Mouse (Mus musculus): Measurements from ENCODE around the gene Srebf2.
"Not testable (repeated sequence)": the region's sequence is repeated elsewhere in the genome, so short reads cannot be mapped to it uniquely, and the experiment has no call there.

Gene Srebf2

GRCm38 (mm10) chr15:82225769-82226168 lies 78.8 kb downstream of the Srebf2 start:
- no peak for DNase-seq (ENCODE audit: low spot score)

GRCm38 (mm10) chr15:82229542-82230045 lies 82.6 kb downstream of the Srebf2 start:
- no peak for DNase-seq (ENCODE audit: low spot score)

GRCm38 (mm10) chr15:82230098-82230611 lies 83.2 kb downstream of the Srebf2 start:
- DNase-seq (ENCODE audit: low spot score): no peak

GRCm38 (mm10) chr15:82231100-82231499 lies 84.1 kb downstream of the Srebf2 start:
- no peak for DNase-seq (ENCODE audit: low spot score)

GRCm38 (mm10) chr15:82231591-82232378 lies 84.8 kb downstream of the Srebf2 start:
- no peak for DNase-seq (ENCODE audit: low spot score)

- no peak for DNase-seq (ENCODE audit: low spot score)
Measured at GRCm38 (mm10) chr15:82232651-82233050, 85.7 kb downstream of the Srebf2 start.

GRCm38 (mm10) chr15:82235661-82236060 lies 88.7 kb downstream of the Srebf2 start:
- DNase-seq (ENCODE audit: low spot score): no peak

GRCm38 (mm10) chr15:82236565-82236964 lies 89.6 kb downstream of the Srebf2 start:
- peak; percentile 78 for DNase-seq (ENCODE audit: low spot score)

GRCm38 (mm10) chr15:82243311-82243710 lies 96.3 kb downstream of the Srebf2 start:
- no peak for DNase-seq (ENCODE audit: low spot score)

GRCm38 (mm10) chr15:82243742-82244114 lies 96.7 kb downstream of the Srebf2 start:
- DNase-seq (ENCODE audit: low spot score): no peak

- peak; percentile 94 for DNase-seq (ENCODE audit: low spot score)
Measured at GRCm38 (mm10) chr15:82244115-82244804, 97.3 kb downstream of the Srebf2 start, which contains the start of gene Cenpm. Gene Cenpm (minus strand): TSS chr15:82244748.

GRCm38 (mm10) chr15:82244805-82245161 lies 97.8 kb downstream of the Srebf2 start:
- DNase-seq (ENCODE audit: low spot score): not testable (repeated sequence)

- DNase-seq (ENCODE audit: low spot score): no peak
Measured at GRCm38 (mm10) chr15:82247131-82247776, 100.3 kb downstream of the Srebf2 start.

- DNase-seq (ENCODE audit: low spot score): no peak
Measured at GRCm38 (mm10) chr15:82251579-82251978, 104.6 kb downstream of the Srebf2 start.

GRCm38 (mm10) chr15:82252097-82252496 lies 105.1 kb downstream of the Srebf2 start, which contains the start of gene 1500009C09Rik:
Gene 1500009C09Rik (plus strand): TSS chr15:82252397.
- no peak for DNase-seq (ENCODE audit: low spot score)
